Mouse (Mus musculus) spleen, adult 10 weeks (tissue): Measurements from ENCODE around the gene Sparc. TPM values are rescaled to one million over a fixed set of nuclear protein-coding genes. Genes with fewer than 3 reads are reported as not detected.

Experiments used
- polyA plus RNA-seq: library from polyadenylated mRNA; stranded (reverse); fragments of 350-450 nt; fragmentation: Illumina TruSeq; extraction: RNeasy Lipid Tissue Mini Kit (QIAGEN cat#74804); gene quantifications from one replicate; pipeline ENCODE4 v1.2.3, GENCODE M21; 2015; ENCODE audit warnings: low replicate concordance; ENCODE audit not compliant: insufficient read depth

Gene Sparc
- 278 TPM for polyA plus RNA-seq

DNA sequence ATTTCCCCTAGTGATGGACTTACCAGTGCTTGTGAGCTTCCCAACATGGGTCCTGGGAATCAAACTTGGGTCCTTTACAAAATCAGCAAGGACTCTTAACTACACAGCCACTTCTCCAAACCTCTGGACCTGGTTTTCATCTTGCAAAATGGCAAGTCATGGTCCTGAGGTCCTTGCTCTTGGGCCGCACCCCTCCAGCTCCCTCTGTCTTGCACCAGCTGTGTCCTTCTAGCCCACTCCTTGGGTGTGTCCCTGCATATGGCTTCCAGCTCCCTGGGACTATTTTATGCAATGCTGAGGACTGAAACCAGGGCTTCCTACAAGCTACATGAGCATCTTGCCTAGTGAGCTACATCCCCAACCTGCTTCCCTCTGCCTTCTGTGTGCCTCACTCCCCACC, at the start of gene Sparc:
Gene Sparc (minus strand): TSS at position 206 of the 400 bp plus-strand sequence.

DNA sequence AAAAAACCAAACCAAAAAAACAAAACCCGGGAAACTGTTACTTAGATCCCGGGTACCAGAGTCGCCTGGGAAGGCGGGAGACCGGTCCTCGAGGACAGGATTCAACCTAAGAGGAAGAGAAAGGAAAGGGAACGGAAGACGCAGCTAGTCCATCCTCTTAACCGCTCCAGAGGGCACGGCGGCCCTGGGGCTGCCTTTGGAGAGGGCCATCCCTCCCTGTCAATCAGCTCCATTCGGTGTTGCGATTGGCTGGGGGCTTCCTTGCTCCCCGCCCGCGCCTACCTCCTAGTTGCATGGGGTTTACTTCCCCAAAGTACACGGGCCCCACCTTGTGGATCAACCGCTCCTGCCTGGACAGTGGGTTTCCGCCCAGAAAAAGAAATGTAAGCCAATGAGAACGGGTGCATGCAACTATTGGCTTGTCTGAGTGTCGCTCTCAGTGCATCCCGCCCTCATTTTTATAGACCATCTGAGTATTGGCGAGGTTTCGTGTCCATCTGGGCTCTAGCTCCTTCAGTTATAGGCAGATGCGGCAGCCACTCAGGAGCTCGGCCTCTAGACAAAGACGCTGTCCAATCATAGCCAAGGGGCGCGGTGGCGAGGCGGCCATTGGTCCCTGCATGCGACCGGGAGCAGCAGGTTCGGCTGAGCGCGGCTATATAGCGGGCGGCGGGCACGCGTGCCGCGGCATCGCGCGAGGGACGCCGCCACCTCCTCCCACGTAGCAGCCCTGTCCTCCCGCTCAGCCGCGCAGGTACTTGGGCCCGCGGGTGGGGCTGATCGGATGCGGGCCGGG, 46.3 kb upstream of the Sparc start, which contains the start of gene G3bp1:
Gene G3bp1 (plus strand): TSS at position 638 of the 796 bp plus-strand sequence.

DNA sequence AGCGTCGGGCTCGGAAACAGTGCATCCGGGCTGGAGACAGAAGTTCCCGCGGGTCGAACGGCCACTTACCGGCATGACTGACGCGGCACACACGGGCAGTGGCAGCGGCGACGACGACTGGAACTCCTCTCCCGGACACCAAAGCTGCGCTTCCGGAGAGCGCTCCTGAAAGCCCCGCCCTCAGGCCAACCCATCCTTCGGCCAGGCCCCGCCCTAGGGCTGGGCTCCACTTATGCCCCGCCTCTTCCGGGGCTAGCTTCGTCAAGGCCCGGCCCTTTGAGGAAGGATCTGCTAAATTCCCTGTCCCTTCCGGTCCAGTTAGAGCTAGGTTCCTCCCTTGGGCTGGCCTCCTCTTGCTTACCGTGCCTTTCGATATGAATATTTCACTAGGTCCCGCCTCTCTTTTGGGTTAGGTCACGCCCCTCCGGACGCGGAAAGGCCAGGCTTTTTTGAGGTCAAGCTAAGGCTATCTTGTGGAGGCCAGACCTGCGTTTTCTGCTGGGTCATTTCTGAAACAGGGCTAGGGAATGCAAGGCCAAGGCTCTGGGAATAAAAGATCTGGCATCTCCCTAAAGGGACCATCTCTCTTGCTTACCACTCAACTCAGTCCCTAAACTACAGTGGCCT, 38.1 kb upstream of the Sparc start, which contains the start of gene Atox1:
Gene Atox1 (minus strand): TSS at position 221 of the 627 bp plus-strand sequence.

Other genes starting within 250 kb of the Sparc start
- 9.7 TPM for gene Slc36a2, start 238.1 kb downstream of the Sparc start, polyA plus RNA-seq
- 16.2 TPM for gene Slc36a1, start 218.8 kb downstream of the Sparc start, polyA plus RNA-seq
- 0.04 TPM for gene Fat2, start 86.6 kb downstream of the Sparc start, polyA plus RNA-seq
- gene Atox1, start 38.1 kb upstream of the Sparc start, polyA plus RNA-seq = 89.3 TPM
- 65.2 TPM for gene G3bp1, start 46.5 kb upstream of the Sparc start, polyA plus RNA-seq
- not detected for gene Glra1, start 185.0 kb upstream of the Sparc start, polyA plus RNA-seq